Mouse (Mus musculus): ENCODE data around the gene Arhgef17.

- TF ChIP-seq CTCF (IDR thresholded peaks at IDR 0.05; ENCODE audit: borderline replicate concordance, control insufficient read depth, extremely low read depth, insufficient read depth, low read length, poor library complexity) = no peak
- TF ChIP-seq POLR2A (IDR thresholded peaks at IDR 0.05; ENCODE audit: control insufficient read depth, extremely low read depth, insufficient read depth, low read length, poor library complexity) = no peak
Measured at GRCm38 (mm10) chr7:100868551-100868950, 63.4 kb downstream of the Arhgef17 start.
